Mouse (Mus musculus): ENCODE results near the gene Cenpx. TPM values are rescaled to one million over a fixed set of nuclear protein-coding genes. Genes with fewer than 3 reads are reported as not detected.

Gene Cenpx
- total RNA-seq, 1 experiment: 53.9 TPM

GRCm38 (mm10) chr11:120692471-120693011, 21.0 kb downstream of the Cenpx start:
- H3K4me3 ChIP-seq (ENCODE audit: insufficient read depth in 1 of 2, low read depth in 1 of 2, low read length in 2 of 2, poor library complexity in 1 of 2, severe bottlenecking in 1 of 2): no peak overlapping the region
- no peaks in the 10 kb centered on the region for H3K9me3 ChIP-seq (ENCODE audit: control insufficient read depth, insufficient read depth, low read depth, low read length)
- H3K9ac ChIP-seq (ENCODE audit: insufficient read depth, low read depth, low read length, poor library complexity, severe bottlenecking): no peak overlapping the region
- H3K27ac ChIP-seq (ENCODE audit: insufficient read depth, low read depth, low read length, poor library complexity, severe bottlenecking): no peak overlapping the region
- H3K36me3 ChIP-seq (ENCODE audit: control insufficient read depth, insufficient read depth, low read length, poor library complexity, severe bottlenecking): peaks cover 38% of the 10 kb centered on the region
- TF ChIP-seq ZC3H11A (IDR thresholded peaks at IDR 0.05; ENCODE audit: borderline replicate concordance, low read depth, low read length) (no peak), CHD2 (IDR thresholded peaks at IDR 0.05; ENCODE audit: low read depth, low read length) (no peak), ZNF384 (IDR thresholded peaks at IDR 0.05; ENCODE audit: low read depth, low read length) (no peak), HCFC1 (IDR thresholded peaks at IDR 0.05; ENCODE audit: borderline replicate concordance, insufficient read depth, low read length) (no peak)
- H3K4me1 ChIP-seq (ENCODE audit: control insufficient read depth in 2 of 2, insufficient read depth in 2 of 2, low read length in 2 of 2, poor library complexity in 1 of 2): peaks cover 0 to 10% of the 10 kb centered on the region in 2 experiments; a peak in 3 of 4 replicates
- DNase-seq (ENCODE audit: low read depth, low spot score): no peak
- in situ Hi-C loops (cut with MboI; ENCODE audit: low sequenced_read_pairs in 2 of 2, unreplicated experiment in 2 of 2): no loop called here

GRCm38 (mm10) chr11:120689365-120689764, 24.2 kb downstream of the Cenpx start:
- TF ChIP-seq MAFK (IDR thresholded peaks at IDR 0.05; ENCODE audit: insufficient read depth, low read depth, low read length) (no peak), CHD2 (IDR thresholded peaks at IDR 0.05; ENCODE audit: low read depth, low read length) (no peak), HCFC1 (IDR thresholded peaks at IDR 0.05; ENCODE audit: borderline replicate concordance, insufficient read depth, low read length) (no peak), ZNF384 (IDR thresholded peaks at IDR 0.05; ENCODE audit: low read depth, low read length) (no peak), ZC3H11A (IDR thresholded peaks at IDR 0.05; ENCODE audit: borderline replicate concordance, low read depth, low read length) (no peak)
- peaks cover 42% of the 10 kb centered on the region for H3K36me3 ChIP-seq (ENCODE audit: control insufficient read depth, insufficient read depth, low read length, poor library complexity, severe bottlenecking)
- H3K9ac ChIP-seq (ENCODE audit: insufficient read depth, low read depth, low read length, poor library complexity, severe bottlenecking): no peak overlapping the region
- DNase-seq (ENCODE audit: low read depth, low spot score): no peak
- H3K4me3 ChIP-seq (ENCODE audit: insufficient read depth in 1 of 2, low read depth in 1 of 2, low read length in 2 of 2, poor library complexity in 1 of 2, severe bottlenecking in 1 of 2): no peak overlapping the region
- H3K27ac ChIP-seq (ENCODE audit: insufficient read depth, low read depth, low read length, poor library complexity, severe bottlenecking): no peak overlapping the region
- no peaks in the 10 kb centered on the region for H3K9me3 ChIP-seq (ENCODE audit: control insufficient read depth, insufficient read depth, low read depth, low read length)
- in situ Hi-C loops (cut with MboI; ENCODE audit: low sequenced_read_pairs in 2 of 2, unreplicated experiment in 2 of 2): no loop called here
- peaks cover 0 to 8% of the 10 kb centered on the region in 2 experiments; a peak in 1 of 4 replicates for H3K4me1 ChIP-seq (ENCODE audit: control insufficient read depth in 2 of 2, insufficient read depth in 2 of 2, low read length in 2 of 2, poor library complexity in 1 of 2)

GRCm38 (mm10) chr11:120686650-120687272, 26.8 kb downstream of the Cenpx start:
- Histone ChIP-seq H3K27ac (ENCODE audit: insufficient read depth, low read depth, low read length, poor library complexity, severe bottlenecking) (no peak overlapping the region), H3K4me3 (ENCODE audit: insufficient read depth in 1 of 2, low read depth in 1 of 2, low read length in 2 of 2, poor library complexity in 1 of 2, severe bottlenecking in 1 of 2) (no peak overlapping the region), H3K9me3 (ENCODE audit: control insufficient read depth, insufficient read depth, low read depth, low read length) (no peaks in the 10 kb centered on the region), H3K36me3 (ENCODE audit: control insufficient read depth, insufficient read depth, low read length, poor library complexity, severe bottlenecking) (peaks cover 44% of the 10 kb centered on the region), H3K4me1 (ENCODE audit: control insufficient read depth in 2 of 2, insufficient read depth in 2 of 2, low read length in 2 of 2, poor library complexity in 1 of 2) (peaks cover 0 to 7% of the 10 kb centered on the region in 2 experiments; a peak in 1 of 4 replicates), H3K9ac (ENCODE audit: insufficient read depth, low read depth, low read length, poor library complexity, severe bottlenecking) (no peak overlapping the region)
- DNase-seq (ENCODE audit: low read depth, low spot score): no peak
- in situ Hi-C loops (cut with MboI; ENCODE audit: low sequenced_read_pairs in 2 of 2, unreplicated experiment in 2 of 2): no loop called here
- no peak for TF ChIP-seq HCFC1 (IDR thresholded peaks at IDR 0.05; ENCODE audit: borderline replicate concordance, insufficient read depth, low read length)
- no peak for TF ChIP-seq MAFK (IDR thresholded peaks at IDR 0.05; ENCODE audit: insufficient read depth, low read depth, low read length)
- TF ChIP-seq CHD2 (IDR thresholded peaks at IDR 0.05; ENCODE audit: low read depth, low read length): no peak

GRCm38 (mm10) chr11:120684660-120685059, 28.9 kb downstream of the Cenpx start:
- Histone ChIP-seq H3K9me3 (ENCODE audit: control insufficient read depth, insufficient read depth, low read depth, low read length) (no peaks in the 10 kb centered on the region), H3K36me3 (ENCODE audit: control insufficient read depth, insufficient read depth, low read length, poor library complexity, severe bottlenecking) (peaks cover 56% of the 10 kb centered on the region), H3K27ac (ENCODE audit: insufficient read depth, low read depth, low read length, poor library complexity, severe bottlenecking) (no peak overlapping the region), H3K4me1 (ENCODE audit: control insufficient read depth in 2 of 2, insufficient read depth in 2 of 2, low read length in 2 of 2, poor library complexity in 1 of 2) (peaks cover 0 to 7% of the 10 kb centered on the region in 2 experiments; a peak in 1 of 4 replicates), H3K4me3 (ENCODE audit: insufficient read depth in 1 of 2, low read depth in 1 of 2, low read length in 2 of 2, poor library complexity in 1 of 2, severe bottlenecking in 1 of 2) (no peak overlapping the region), H3K9ac (ENCODE audit: insufficient read depth, low read depth, low read length, poor library complexity, severe bottlenecking) (no peak overlapping the region)
- TF ChIP-seq CHD2 (IDR thresholded peaks at IDR 0.05; ENCODE audit: low read depth, low read length) (no peak), ZC3H11A (IDR thresholded peaks at IDR 0.05; ENCODE audit: borderline replicate concordance, low read depth, low read length) (no peak), MAFK (IDR thresholded peaks at IDR 0.05; ENCODE audit: insufficient read depth, low read depth, low read length) (no peak), ZNF384 (IDR thresholded peaks at IDR 0.05; ENCODE audit: low read depth, low read length) (no peak), HCFC1 (IDR thresholded peaks at IDR 0.05; ENCODE audit: borderline replicate concordance, insufficient read depth, low read length) (no peak)
- no peak for DNase-seq (ENCODE audit: low read depth, low spot score)
- in situ Hi-C loops (cut with MboI; ENCODE audit: low sequenced_read_pairs in 2 of 2, unreplicated experiment in 2 of 2): no loop called here
